Mouse (Mus musculus) regulatory T cell (primary cell): Measurements from ENCODE around the gene Zfp382.
"Not testable (repeated sequence)": the region's sequence is repeated elsewhere in the genome, so short reads cannot be mapped to it uniquely, and the experiment has no call there.

ENCODE experiments used
- in situ Hi-C: fragments of 300-600 bp; cut with MboI, MseI; formaldehyde crosslinking; loops from one replicate; pipeline ENCODE4 v1.15.1; 2025; ENCODE audit warnings: high pct_unique_total_duplicates

The Zfp382 gene

DNA sequence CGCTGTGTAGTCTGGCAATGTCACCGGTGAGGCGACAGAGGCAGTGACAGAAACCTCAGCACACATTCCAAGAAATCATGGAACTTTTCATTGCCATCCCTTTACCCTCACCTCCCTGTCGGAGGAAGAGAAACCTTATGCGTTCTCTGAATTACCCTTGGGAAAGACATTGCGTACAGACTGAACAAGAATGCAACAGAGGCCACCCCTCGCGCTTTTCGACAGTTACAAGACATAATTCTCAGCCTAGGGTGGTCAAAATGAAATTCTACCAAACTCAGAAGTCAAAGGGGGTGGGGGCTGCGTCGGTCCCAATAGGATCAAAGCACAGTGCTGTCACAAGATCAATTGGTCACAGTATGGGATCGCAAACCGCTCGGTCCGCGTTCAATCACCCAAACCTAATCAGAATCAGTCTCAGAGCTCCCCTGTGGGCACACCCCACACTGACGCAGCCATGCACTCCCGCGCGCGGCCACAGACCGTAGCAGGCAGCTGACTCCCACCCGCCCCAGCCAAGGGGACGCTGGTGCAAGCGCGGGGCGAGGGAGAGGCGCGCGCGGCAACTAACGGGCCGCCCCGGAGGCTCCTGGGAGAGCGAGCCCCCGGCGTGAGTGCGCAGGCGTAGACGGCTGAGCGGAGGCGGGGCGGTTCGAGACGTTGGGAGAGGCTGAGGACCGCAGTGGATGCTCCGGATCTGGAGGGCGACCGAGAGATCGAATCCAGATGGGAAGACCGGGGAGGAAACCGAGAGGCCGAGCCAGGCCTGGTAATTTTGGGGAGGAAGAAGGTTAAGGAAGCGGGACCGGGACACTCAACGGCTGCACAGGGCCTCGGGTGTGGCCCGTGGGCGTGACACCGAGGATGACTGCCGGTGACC, at the start of gene Zfp382:
Gene Zfp382, plus strand, starts transcription at position 635 of the 880 bp plus-strand sequence.
- in situ Hi-C loops, result no loop called here

DNA sequence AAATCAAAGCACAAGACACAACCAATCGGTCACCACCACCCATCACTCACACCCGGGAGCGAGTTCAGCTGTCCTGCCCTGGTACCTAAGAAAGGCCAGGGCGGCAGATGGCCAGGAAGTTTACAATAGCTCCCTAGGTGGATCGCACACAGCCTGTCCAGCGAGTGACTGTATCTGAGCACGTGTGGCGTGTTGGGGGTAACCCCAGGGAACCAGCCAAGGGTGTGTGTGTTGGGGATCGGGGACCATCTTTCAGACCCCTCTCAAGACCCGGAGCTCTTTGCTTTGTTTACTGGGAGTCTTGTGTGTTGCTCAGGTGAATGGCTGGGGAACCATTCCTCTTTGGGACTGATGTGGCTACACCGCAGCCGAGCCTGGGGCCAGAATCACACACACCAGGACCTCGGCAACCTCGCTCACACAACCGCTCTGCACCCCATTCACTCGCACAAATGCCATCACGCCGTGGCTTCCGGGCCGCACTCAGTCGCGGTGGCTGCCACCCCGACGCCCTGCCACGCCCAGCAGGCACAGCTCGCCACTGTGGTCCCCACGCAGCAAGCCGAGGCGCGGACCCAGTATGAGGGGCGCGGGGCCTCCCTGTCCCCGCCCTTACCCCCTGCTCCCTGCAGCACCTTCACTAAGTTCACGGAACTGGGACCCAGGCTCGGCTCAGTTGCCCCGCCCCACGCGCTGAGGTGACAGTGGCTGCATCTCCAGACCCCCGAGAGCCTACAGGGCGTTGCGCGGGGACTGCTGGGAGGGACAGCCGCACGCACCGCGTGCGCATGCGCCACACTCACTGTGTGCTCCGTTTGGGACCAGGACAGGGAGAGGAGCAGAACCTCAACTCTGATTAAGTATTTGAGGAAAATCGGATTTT, 49.4 kb upstream of the Zfp382 start, which contains the start of gene Zfp82:
Gene Zfp82, minus strand, starts transcription at position 755 of the 883 bp plus-strand sequence.
- in situ Hi-C loops, result no loop called here

- in situ Hi-C loops, result no loop called here
These were observed 35.2 kb upstream of the Zfp382 start for GRCm38 (mm10) chr7:30086524-30086923.

DNA sequence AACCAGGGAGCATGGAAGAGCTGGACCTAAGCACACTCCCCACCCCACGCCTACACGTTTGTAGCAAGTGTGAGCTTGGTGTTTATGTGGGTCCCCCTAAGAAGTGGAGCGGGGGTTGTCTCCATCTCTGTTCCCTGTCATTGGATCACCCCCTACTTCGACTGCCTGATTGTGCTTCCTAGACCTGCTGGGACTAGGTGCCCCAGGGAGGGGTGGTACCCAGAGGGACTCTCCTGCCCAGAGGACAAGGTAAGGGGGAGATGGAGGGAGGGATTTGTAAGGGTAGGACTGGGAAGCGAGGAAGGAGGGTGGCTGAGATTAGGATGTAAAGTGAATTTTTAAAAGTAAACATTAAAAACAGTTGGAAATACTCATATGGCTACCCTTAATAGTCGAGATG, 32.3 kb upstream of the Zfp382 start:
- in situ Hi-C loops, result no loop called here

DNA sequence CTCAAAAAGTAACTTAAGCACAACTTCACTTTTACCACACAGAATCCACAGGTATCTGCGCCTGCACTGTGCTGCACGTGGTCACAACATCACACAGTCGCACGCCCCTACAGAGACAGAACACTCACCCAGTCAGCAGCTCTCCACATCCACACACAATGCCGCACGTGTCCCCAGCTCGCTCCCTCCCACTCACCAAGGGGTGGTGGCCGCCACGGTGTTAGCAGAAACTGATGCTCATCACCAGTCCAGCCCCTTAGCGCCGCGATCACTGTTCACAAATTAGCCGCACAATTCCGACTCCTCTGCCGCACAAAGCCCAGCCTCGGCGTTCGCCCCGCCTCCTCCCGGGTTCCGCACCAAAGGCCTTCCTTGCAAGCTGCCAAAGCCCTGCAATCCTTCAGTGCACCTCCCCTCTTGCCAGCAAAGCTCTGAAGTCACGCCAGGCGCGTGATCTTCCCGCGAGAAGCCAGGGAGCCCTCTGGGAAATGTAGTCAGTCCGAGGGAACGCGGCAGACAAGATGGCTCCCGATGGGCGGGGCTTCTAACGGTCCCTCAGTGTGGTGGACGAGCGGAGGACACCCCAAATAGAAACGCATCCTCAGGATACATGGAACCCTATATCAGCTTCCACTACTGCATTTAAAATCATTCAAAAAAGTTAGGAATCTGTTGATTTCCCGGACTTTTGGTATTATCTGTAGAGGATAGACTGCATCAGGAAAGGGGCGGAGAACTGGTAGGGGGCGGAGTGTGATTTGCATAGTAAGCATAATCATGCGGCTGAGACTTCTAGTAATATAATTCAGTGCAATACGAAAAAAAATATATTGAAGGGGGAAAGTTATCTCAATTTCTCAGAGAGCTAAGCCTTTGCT, 31.4 kb upstream of the Zfp382 start, which contains the start of the genes Gm26920 and Zfp566:
Gene Gm26920, minus strand, starts transcription at position 319 of the 878 bp plus-strand sequence.
Gene Zfp566, minus strand, starts transcription at position 436 of the 878 bp plus-strand sequence.
- in situ Hi-C loops, result loop anchor here (10.0 kb wide), 1 partner anchor 864 kb away; the partner anchor contains the start of gene Usf2

DNA sequence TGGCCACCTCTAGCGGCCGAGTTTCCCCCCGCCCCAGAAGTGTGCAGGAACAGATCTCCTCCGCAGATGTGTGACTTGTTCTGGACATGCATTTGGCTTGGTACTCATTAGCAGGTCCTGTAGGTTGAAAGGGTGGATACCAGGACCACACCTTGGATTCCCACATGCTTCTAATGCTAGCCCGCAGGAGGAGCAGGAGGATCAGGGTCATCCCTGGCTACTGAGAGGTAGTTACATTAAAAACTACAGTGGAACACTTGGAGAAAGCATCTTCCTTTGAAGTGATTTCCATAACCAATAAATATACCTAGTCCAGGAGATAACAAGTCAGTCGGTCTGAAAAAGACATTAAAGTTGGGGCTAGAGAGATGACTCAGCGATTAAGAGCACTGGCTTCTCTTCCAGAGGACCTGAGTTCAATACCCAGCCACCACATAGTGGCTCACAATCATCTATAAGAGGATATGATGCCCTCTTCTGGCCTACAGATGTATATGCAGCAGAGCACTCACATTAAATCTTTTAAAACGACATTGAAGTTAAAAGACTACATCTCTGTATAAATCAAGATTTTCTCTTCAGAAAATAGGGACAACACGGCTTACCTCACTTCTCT, 30.7 kb upstream of the Zfp382 start:
- in situ Hi-C loops, result loop anchor here (10.0 kb wide), 1 partner anchor 864 kb away; the partner anchor contains the start of gene Usf2

GRCm38 (mm10) chr7:30092666-30093065, 29.1 kb upstream of the Zfp382 start:
- in situ Hi-C loops, result loop anchor here (10.0 kb wide), 1 partner anchor 862 kb away; the partner anchor contains the start of gene Usf2

DNA sequence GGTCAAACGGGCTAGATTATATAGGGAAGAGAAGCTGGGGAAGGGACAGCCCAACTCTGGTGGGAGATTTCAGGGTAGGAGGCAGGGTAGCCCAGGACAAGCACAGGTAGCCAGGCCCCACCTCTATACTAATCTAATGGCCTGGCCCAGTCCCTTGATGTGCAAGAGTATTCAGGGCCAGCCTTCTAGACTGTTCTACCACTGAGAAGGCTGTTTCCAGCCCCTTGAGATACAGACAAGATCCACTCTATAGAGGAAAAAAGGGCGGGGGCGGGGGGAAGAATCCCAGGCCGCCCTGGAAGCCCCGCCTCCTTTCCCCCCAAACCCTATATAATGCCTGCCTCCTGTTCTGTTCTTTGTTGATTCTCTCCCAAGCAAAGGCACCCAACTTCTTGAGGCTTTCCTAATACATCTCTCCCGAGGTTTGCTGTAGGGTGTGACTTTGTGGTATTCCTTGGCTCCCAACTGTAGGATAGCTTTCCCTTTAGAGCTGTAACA, 27.8 kb upstream of the Zfp382 start:
- in situ Hi-C loops, result loop anchor here (10.0 kb wide), 1 partner anchor 861 kb away; the partner anchor contains the start of gene Usf2

DNA sequence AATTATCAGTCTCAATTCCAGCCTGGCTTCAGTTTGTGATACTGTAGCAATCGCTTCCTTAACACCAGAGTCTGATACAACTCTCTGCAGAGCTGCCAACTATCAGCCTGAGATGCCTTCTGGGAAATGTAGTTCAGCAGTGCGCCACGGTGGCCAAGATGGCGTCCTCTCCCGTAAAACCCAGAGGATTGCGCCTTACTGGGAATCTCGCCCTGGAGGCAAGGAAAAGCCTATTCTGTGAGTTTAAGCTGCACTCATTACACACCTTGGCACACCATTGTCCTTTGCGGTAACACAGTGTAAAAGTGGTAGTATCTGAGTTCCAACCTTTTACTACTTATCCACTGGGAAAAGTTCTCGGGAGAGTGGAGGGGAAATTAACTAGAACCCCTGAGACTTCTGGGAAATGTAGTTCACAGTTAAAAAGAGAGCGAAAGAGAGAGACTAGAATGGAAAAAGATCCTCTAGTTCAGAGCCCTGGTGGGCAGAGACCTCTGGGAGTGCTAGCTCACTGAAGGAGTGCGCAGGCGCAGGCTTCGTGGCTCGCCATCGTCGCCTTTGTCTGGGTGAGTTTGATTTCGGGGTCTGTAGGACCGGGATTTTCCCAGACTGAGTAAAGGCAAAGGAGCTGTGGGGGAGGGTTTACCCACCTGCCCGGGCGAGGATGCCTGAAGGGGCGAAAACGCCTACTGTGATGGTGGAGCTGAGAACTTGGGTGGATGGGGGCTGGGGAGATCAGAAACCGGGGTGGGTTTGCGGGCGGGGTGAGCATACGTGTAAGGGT, 26.9 kb upstream of the Zfp382 start, which contains the start of gene Zfp260:
Gene Zfp260, plus strand, starts transcription at position 132 of the 784 bp plus-strand sequence.
- in situ Hi-C loops, result loop anchor here (10.0 kb wide), 1 partner anchor 860 kb away; the partner anchor contains the start of gene Usf2

GRCm38 (mm10) chr7:30095551-30096125, 26.1 kb upstream of the Zfp382 start:
- in situ Hi-C loops, result loop anchor here (10.0 kb wide), 1 partner anchor 859 kb away; the partner anchor contains the start of gene Usf2

GRCm38 (mm10) chr7:30099297-30099696, 22.4 kb upstream of the Zfp382 start:
- in situ Hi-C loops, result loop anchor here (10.0 kb wide), 1 partner anchor 856 kb away; the partner anchor contains the start of gene Usf2

GRCm38 (mm10) chr7:30116076-30116475, 5.7 kb upstream of the Zfp382 start:
- in situ Hi-C loops, result no loop called here

GRCm38 (mm10) chr7:30117935-30118334, 3.8 kb upstream of the Zfp382 start:
- in situ Hi-C loops, result not testable (repeated sequence)

- in situ Hi-C loops, result no loop called here
These were observed 417 bp downstream of the Zfp382 start for GRCm38 (mm10) chr7:30122188-30122530.

DNA sequence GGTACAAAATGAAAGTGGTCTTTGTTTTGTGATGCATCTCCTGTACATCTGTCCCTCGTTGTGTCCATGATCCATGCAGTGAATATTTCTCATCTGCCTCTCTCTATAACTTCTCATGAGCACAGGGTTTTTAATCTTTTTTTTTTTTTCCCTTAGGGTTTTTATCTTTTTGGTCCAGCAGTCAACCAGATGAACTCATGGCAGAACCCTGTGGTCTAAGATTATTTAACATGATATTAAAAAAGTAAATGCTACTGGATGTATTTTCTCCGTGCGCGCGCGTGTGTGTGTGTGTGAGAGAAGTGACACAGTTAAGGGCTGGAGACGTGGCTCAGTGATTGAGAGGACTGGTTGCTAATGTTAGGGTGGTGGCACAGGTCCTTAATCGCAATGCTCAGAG, 8.2 kb downstream of the Zfp382 start:
- in situ Hi-C loops, result no loop called here

DNA sequence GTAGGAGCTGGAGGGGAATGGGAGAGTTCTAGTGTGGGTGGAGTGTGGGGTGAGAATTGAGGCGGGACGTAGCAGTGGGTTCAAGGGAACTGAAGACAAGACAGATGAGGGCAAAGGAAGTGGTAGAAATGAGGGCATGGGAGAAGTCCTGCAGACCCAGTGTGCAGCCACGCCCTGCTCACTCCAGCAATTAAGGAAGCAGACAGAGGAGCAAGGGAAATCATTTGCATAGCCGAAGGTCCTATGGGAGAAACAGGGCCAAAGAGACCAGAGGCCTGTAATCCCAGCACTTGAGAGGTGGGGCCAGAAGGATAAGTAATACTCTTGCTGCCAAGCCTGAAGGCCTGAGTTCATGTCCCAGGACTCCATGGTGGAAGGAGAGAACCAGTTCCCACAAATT, 10.7 kb downstream of the Zfp382 start:
- in situ Hi-C loops, result no loop called here

GRCm38 (mm10) chr7:30136826-30137225, 15.1 kb downstream of the Zfp382 start:
- in situ Hi-C loops, result no loop called here

- in situ Hi-C loops, result no loop called here
These were observed 21.4 kb downstream of the Zfp382 start for GRCm38 (mm10) chr7:30143170-30143554.
